Mouse (Mus musculus) cortical plate, adult 2 months (tissue): ENCODE measurements around the gene Ces3a.

Experiments
- CTCF ChIP-seq: fragments of 200-500 bp; IDR thresholded peaks from 2 replicates; pipeline ENCODE4 v1.5.1; 2011; ENCODE audit warnings: mild to moderate bottlenecking, control low read depth, low read length; ENCODE audit not compliant: insufficient read depth; ENCODE audit errors: extremely low read depth
- POLR2A ChIP-seq: fragments of 200-500 bp; IDR thresholded peaks from 2 replicates; pipeline ENCODE4 v1.6.1; 2011; ENCODE audit warnings: mild to moderate bottlenecking, low read length, control low read depth; ENCODE audit not compliant: insufficient read depth; ENCODE audit errors: extremely low read depth

DNA sequence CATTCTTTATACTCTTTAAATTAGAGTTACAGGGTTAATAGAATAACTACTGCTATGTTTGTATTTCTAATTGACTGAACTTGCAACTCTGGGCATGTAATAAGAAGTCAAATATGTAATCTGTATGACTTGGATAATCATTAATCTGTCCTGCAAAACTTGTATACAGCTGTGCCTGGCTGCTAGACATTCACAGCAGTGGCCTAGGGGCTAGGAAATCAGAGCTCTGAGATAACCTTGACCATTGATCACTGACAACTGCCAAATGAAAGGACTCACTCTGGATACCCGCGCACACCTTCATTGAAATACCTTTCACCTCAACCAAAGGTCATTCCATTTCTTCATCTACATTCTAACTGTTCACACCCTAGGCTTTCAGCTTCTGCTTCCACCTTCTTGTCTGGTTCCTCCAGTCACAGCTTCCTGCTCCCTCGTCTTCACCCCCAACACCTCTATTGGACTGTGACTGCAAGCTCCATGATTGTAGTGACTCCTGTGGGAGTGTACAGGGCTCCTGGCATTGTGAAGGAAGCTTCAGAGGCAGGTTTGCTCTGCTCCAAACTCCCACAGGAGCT is 2.5 kb upstream of the Ces3a start:
- TF ChIP-seq CTCF (no peak), POLR2A (no peak)
